Mouse (Mus musculus) skeletal muscle tissue, adult 2 months (tissue): ENCODE data around the gene Cebpg.
A peak's percentile ranks its signal among the peaks of the same experiment; 100 is the strongest.

Experiments used
- DNase-seq: peaks from one replicate; pipeline ENCODE4 v3.0.0-alpha.2; 2012; ENCODE audit warnings: low read depth, low spot score

The Cebpg gene

GRCm38 (mm10) chr7:35056436-35056864 is at the start of gene Cebpg:
TSS of gene Cebpg (minus strand) at chr7:35056573.
- peak; percentile 94 for DNase-seq

- DNase-seq: no peak
These were observed 43.2 kb upstream of the Cebpg start for GRCm38 (mm10) chr7:35099528-35099927.

- DNase-seq: no peak
These were observed 42.4 kb upstream of the Cebpg start for GRCm38 (mm10) chr7:35098777-35099176.

DNA sequence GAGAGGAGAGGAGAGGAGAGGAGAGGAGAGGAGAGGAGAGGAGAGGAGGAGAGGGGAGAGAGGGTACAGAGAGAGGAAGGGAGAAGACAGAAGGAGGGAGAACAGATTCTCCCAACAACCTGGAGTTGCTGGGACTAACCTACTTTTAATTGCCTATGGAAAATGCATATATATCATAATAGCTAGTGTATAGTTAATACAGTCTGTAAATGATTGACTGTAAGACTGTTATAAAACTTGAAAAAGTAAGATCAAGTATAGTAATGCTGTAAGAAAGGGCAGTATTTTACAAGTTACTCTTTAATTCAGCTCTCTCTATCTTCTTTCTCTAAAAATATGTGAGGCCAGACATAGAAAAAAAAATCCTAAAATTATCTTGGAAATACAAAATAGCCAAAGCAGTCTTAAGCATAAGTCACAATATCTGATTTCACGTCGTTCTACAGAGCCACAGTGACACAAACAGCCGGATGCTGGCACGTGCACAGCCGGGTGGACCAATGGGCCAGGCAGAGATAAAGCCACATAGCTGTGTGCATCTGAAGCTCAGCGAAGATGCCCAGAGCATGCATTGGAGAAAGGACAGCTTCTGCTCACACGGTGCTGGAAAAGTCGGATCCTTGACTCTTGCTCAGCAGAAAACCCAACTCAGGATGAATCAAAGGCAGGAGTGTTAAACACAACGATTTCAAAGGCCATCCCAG is 38.8 kb upstream of the Cebpg start:
- DNase-seq: no peak

DNA sequence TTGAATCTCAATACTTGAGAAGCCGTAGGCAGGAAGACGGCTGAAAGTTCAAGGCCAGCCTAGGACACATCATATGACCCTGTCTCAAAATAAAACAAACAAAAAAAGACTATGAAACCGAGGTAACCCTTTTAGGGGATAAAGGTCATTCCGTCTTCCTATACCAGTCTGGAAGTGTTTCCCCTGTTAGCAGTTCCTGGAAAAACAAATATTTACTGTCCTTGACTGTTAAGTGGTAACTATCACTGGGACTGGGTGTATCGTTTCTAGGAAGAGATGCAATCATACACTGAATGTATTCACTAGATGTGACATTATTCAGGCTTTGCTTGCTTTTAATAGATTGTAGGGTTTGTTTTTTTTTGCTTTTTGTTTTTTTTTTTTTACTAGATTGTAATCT is 34.2 kb upstream of the Cebpg start:
- no peak for DNase-seq

- DNase-seq: peak; percentile 30
These were observed 30.0 kb upstream of the Cebpg start for GRCm38 (mm10) chr7:35086271-35086861.

DNA sequence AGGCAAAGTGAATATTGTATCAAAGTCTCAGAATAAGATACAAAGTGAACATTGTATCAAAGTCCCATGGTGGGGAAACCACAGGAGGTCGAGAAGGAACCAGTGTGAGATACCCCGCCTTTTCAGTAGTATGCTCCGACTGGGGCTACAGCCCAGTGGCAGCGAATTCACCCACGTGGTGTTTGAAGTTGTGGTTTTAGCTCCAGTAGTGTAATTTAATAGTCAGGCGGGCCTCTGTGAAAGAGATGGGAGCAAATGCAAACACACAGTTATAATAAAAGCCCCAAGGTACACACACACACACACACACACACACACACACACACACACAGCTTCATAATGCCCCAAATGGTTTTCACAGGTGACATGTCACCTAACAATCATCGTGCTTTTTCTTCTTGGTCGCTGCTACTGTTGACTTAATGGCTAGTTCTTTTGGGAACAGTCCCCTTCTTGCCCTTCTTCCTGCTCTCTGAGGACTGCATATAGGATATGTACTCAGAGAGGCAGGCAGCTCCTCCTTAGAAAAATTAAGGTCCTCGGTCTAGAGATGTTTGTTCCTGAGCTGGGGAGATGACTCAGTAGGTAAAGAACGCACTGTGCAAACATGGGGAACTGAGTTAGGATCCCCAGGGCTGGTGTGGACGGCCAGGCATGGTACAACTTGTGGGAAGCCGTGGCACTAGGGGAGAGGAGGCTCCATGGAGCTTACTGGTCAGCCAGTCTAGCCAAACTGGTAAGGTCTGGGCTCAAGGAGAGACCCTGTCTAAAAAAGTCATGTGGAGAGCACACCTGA is 28.4 kb upstream of the Cebpg start:
- no peak for DNase-seq

GRCm38 (mm10) chr7:35081406-35082104 is 25.2 kb upstream of the Cebpg start:
- DNase-seq: no peak

DNA sequence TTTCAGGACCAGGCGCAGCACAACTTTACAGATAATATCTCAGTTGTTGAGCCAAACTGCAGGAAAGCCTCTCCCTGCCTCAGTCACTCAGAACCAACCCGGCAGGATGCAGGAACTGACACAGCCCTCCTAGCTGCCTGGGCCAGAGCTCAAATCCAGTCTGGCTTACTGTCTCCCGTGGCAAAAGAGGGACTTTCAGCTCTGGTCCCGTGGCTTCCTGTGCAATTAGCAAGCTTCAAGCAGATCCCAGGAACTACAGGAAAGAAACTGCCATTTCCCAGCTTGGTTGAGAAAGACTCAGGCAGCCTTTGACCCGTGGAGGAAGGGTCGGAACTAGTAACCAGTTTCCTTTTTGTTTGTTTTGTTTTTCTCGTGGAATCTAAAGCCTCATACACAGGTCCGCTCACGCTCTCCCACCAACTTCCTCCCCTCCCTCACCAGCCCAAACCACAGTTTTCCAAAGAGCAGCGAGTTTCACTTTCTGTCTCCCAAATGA is 24.5 kb upstream of the Cebpg start:
- DNase-seq: peak; percentile 47

GRCm38 (mm10) chr7:35076645-35077044 is 20.3 kb upstream of the Cebpg start:
- DNase-seq: no peak

- DNase-seq: no peak
These were observed 10.4 kb upstream of the Cebpg start for GRCm38 (mm10) chr7:35066640-35067212.

DNA sequence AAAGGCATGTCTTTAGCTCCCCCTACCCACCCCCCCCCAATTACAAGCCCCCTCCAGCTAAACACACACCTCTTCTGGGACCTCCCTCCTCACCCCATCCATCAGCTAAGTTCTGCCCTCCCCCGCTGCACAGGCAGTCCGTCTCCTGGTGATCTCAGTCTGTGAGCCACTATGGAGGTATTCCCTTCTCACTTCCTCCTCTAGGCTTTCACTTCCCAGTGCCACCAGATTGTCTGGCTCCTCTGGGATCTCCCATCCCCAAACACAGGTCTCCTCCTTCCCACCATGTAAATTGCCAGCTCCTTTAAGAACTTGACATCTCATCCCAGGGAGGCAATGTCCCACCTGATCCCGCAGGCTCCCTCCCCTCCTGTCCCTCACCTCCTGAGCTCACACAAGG is 9.6 kb upstream of the Cebpg start:
- no peak for DNase-seq

GRCm38 (mm10) chr7:35064286-35065258 is 8.2 kb upstream of the Cebpg start:
- DNase-seq: peak; percentile 47

DNA sequence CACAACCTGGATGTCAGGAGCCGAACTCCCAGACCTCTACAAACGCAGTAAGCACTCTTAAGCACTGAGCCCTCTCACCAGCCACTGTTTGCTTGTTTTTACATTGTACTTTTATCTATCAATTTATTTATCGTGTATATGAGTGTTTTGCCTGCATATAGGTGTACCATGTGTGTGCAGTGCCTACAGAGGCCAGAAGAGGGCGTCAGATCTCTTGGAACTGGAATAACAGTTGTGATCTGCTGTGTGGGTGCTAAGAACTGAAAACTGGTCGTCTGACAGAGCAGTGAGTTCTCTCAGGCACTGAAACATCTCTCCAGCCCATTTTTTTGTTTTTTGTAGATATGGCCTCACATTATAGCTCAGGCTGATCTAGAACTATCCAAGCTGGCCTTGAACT is 3.1 kb upstream of the Cebpg start:
- DNase-seq: no peak

DNA sequence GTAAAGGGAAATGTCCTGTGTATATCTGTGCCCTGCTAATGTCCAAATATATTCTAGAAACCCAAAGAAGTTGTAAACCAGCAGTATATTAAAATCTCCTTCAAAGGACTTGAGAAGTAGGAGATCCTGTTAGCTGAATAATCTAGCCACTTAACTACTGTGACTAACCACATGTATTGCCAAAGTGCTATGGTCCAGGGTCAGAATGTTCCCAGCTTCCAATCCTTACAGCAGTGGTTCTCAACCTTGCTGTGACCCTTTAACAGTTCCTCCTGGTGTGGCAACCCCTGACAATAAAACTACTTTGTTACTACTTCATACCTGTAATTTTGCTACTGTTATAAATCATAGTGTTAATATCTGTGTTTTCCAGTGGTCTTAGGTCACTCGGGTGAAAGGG is 2.0 kb upstream of the Cebpg start:
- DNase-seq: no peak

GRCm38 (mm10) chr7:35057569-35057968 is 1.2 kb upstream of the Cebpg start:
- no peak for DNase-seq

DNA sequence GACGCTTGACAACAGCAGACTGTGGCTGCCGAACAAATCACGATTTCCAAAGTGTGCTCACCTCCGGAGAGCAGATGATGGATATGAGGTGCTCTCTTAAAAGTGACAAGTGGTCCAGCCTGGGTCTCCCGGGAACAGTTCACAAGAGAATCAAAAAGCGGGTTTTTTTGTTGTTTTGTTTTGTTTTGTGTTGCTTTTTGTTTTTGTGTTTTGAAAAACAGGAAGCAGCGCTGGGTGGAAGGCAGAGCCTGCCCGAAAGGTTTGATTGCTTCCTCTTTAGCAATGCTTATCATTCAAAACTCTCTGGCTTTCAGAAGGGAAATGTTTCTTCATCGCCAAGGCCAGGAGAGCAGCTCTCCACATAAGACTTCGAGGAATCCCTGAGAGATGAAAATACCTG is 626 bp upstream of the Cebpg start:
- DNase-seq: no peak

- peak; percentile 47 for DNase-seq
These were observed 546 bp downstream of the Cebpg start for GRCm38 (mm10) chr7:35055619-35056435.

- no peak for DNase-seq
These were observed 1.3 kb downstream of the Cebpg start for GRCm38 (mm10) chr7:35054977-35055618.
